Mouse (Mus musculus) ES-E14 (cell line): Measurements from ENCODE around the gene Olfr10.

Source experiments
- MAFK ChIP-seq: IDR thresholded peaks from 2 replicates; pipeline ENCODE4 v1.6.1; 2014; ENCODE audit warnings: mild to moderate bottlenecking, low read depth, low read length, inconsistent platforms; ENCODE audit not compliant: insufficient read depth
- ZC3H11A ChIP-seq: IDR thresholded peaks from 2 replicates; pipeline ENCODE4 v1.6.1; 2012; ENCODE audit warnings: low read depth, mild to moderate bottlenecking, inconsistent platforms, low read length, borderline replicate concordance

DNA sequence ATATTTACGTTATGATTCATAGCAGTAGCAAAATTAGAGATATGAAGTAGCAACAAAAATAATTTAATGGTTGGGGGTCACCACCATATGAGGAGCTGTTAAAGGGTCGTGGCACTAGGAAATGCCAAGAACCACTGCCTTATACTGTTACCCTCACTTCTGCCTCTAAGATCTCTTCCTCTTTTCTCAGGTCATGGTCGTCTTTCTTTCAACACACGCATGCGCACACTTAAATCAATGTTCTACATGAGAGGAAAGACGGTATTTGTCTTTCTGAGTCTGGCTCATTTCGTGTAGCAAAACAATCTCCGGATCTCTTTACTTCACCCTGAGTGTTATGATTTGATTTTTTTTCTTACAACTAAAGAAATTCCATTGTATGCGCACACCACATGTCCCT is 34.8 kb upstream of the Olfr10 start:
- TF ChIP-seq MAFK (no peak), ZC3H11A (no peak)
